Mouse (Mus musculus) ES-E14 (cell line): Measurements from ENCODE around the gene Atl3.

Experiments
- CHD2 ChIP-seq: IDR thresholded peaks from 2 replicates; pipeline ENCODE4 v1.6.1; 2014; ENCODE audit warnings: mild to moderate bottlenecking, low read depth, low read length, inconsistent platforms
- HCFC1 ChIP-seq: IDR thresholded peaks from 2 replicates; pipeline ENCODE4 v1.6.1; 2012; ENCODE audit warnings: low read length, inconsistent platforms, borderline replicate concordance; ENCODE audit not compliant: insufficient read depth
- MAFK ChIP-seq: IDR thresholded peaks from 2 replicates; pipeline ENCODE4 v1.6.1; 2014; ENCODE audit warnings: mild to moderate bottlenecking, low read depth, low read length, inconsistent platforms; ENCODE audit not compliant: insufficient read depth
- ZC3H11A ChIP-seq: IDR thresholded peaks from 2 replicates; pipeline ENCODE4 v1.6.1; 2012; ENCODE audit warnings: low read depth, mild to moderate bottlenecking, inconsistent platforms, low read length, borderline replicate concordance
- ZNF384 ChIP-seq: IDR thresholded peaks from 2 replicates; pipeline ENCODE4 v1.6.1; 2012; ENCODE audit warnings: low read depth, low read length, inconsistent platforms

GRCm38 (mm10) chr19:7459370-7459769, 34.5 kb upstream of the Atl3 start:
- TF ChIP-seq CHD2 (no peak), MAFK (no peak), ZNF384 (no peak), HCFC1 (no peak), ZC3H11A (no peak)
